Mouse (Mus musculus) lung, postnatal 0 days (tissue): ENCODE results near the gene Gria1. TPM values are rescaled to one million over a fixed set of nuclear protein-coding genes. Genes with fewer than 3 reads are reported as not detected.

Source experiments
- ATAC-seq: fragments of 200-750 bp; cut with Nextera tagmentation; 2 replicates; pipeline ENCODE4 v1.8.0; 2017; ENCODE audit warnings: moderate library complexity
- DNase-seq: peaks from one replicate; pipeline ENCODE4 v3.0.0-alpha.2; 2016; ENCODE audit warnings: low spot score
- H3K27ac ChIP-seq: fragments of 300-500 bp; sonication (generic); 2 replicates; pipeline ENCODE4 v1.5.1; 2014; ENCODE audit warnings: antibody characterized with exemption, mild to moderate bottlenecking, low read length, mixed read lengths
- H3K27me3 ChIP-seq: fragments of 300-500 bp; sonication (generic); replicated peaks from 2 replicates; pipeline ENCODE4 v1.6.1; 2014; ENCODE audit warnings: low read length, mixed read lengths; ENCODE audit not compliant: insufficient read depth
- H3K36me3 ChIP-seq: fragments of 300-500 bp; sonication (generic); 2 replicates; pipeline ENCODE4 v1.6.1; 2014; ENCODE audit warnings: low read length, mixed read lengths; ENCODE audit not compliant: insufficient read depth
- H3K4me1 ChIP-seq: fragments of 300-500 bp; sonication (generic); 2 replicates; pipeline ENCODE4 v1.6.1; 2014; ENCODE audit warnings: antibody characterized with exemption, low read depth, low read length, mixed read lengths; ENCODE audit not compliant: insufficient read depth
- H3K4me2 ChIP-seq: fragments of 300-500 bp; sonication (generic); replicated peaks from 2 replicates; pipeline ENCODE4 v1.6.1; 2014; ENCODE audit warnings: low read depth, mild to moderate bottlenecking, low read length, moderate library complexity, mixed read lengths
- H3K4me3 ChIP-seq: fragments of 300-500 bp; sonication (generic); 2 replicates; pipeline ENCODE4 v1.5.1; 2014; ENCODE audit warnings: low read depth, low read length
- H3K9ac ChIP-seq: fragments of 300-500 bp; sonication (generic); replicated peaks from 2 replicates; pipeline ENCODE4 v1.6.1; 2014; ENCODE audit warnings: low read depth, mild to moderate bottlenecking
- H3K9me3 ChIP-seq: fragments of 300-500 bp; sonication (generic); 2 replicates; pipeline ENCODE4 v1.6.1; 2016; ENCODE audit warnings: low read length, mixed read lengths
- CTCF ChIP-seq: IDR thresholded peaks from 2 replicates; pipeline ENCODE4 v1.5.1; 2016; ENCODE audit warnings: antibody characterized with exemption, mild to moderate bottlenecking
- EP300 ChIP-seq: IDR thresholded peaks from 2 replicates; pipeline ENCODE4 v1.6.1; 2016; ENCODE audit warnings: antibody characterized with exemption, mild to moderate bottlenecking, control low read depth
- WGBS: fragments of 180-500 bp; shearing (Covaris S2); extraction: QIAGEN DNeasy Blood & Tissue Kit; methylation state at CpG from one replicate; pipeline ENCODE4 v1.1.7; 2014; 5-methylcytosine and 5-hydroxymethylcytosine counted together
- polyA plus RNA-seq: library from polyadenylated mRNA; unstranded; fragments of >200 nt; fragmentation: Nextera tagmentation; extraction: Ambion mirVana; gene quantifications from 2 replicates; pipeline ENCODE4 v1.2.1, GENCODE M21; 2015

Gene Gria1
- 1.2 TPM in 2 replicates for polyA plus RNA-seq

- no peak within 1 kb of the TSS for H3K27ac ChIP-seq
- no peaks in the 10 kb centered on the region for H3K4me1 ChIP-seq
- no peaks in the 10 kb centered on the region for H3K27me3 ChIP-seq
- 46% methylated on average over 6 of the region's 6 CpGs for WGBS
- no peak within 1 kb of the TSS for H3K4me3 ChIP-seq
- peak within 1 kb of the TSS; percentile 19; the same call in 1 of the 2 replicates for H3K4me2 ChIP-seq
- H3K9me3 ChIP-seq: no peaks in the 10 kb centered on the region
- ATAC-seq (no peak), DNase-seq (no peak)
- no peaks in the 10 kb centered on the region for H3K36me3 ChIP-seq
- TF ChIP-seq EP300: no peak
- TF ChIP-seq CTCF: no peak
- no peak within 1 kb of the TSS for H3K9ac ChIP-seq
Observed at GRCm38 (mm10) chr11:57011024-57011690, at the start of gene Gria1. Gria1 (plus strand) TSS chr11:57011387.

GRCm38 (mm10) chr11:56961751-56962150 is 49.4 kb upstream of the Gria1 start:
- 88% methylated on average over 3 of the region's 3 CpGs for WGBS
- Histone ChIP-seq H3K36me3 (no peaks in the 10 kb centered on the region), H3K4me3 (no peak overlapping the region), H3K9me3 (no peaks in the 10 kb centered on the region), H3K27ac (no peak overlapping the region), H3K27me3 (no peaks in the 10 kb centered on the region), H3K9ac (no peak overlapping the region), H3K4me1 (no peaks in the 10 kb centered on the region), H3K4me2 (no peak overlapping the region)
- TF ChIP-seq CTCF (no peak), EP300 (no peak)
- ATAC-seq (no peak), DNase-seq (no peak)

GRCm38 (mm10) chr11:56972814-56973213 is 38.4 kb upstream of the Gria1 start:
- Histone ChIP-seq H3K4me1 (no peaks in the 10 kb centered on the region), H3K9ac (no peak overlapping the region), H3K4me2 (no peak overlapping the region)

GRCm38 (mm10) chr11:56984321-56985000 is 26.7 kb upstream of the Gria1 start:
- no peaks in the 10 kb centered on the region for H3K9me3 ChIP-seq
- H3K27me3 ChIP-seq: no peaks in the 10 kb centered on the region
- H3K4me1 ChIP-seq: no peaks in the 10 kb centered on the region
- no peak overlapping the region for H3K4me2 ChIP-seq
- 83% methylated on average over 3 of the region's 3 CpGs for WGBS
- TF ChIP-seq CTCF: no peak
- TF ChIP-seq EP300: no peak
- H3K36me3 ChIP-seq: no peaks in the 10 kb centered on the region
- DNase-seq (no peak), ATAC-seq (no peak)
- H3K4me3 ChIP-seq: no peak overlapping the region
- H3K9ac ChIP-seq: no peak overlapping the region
- no peak overlapping the region for H3K27ac ChIP-seq

More at GRCm38 (mm10) chr11:56972814-56973213, 38.4 kb upstream of the Gria1 start:
- Histone ChIP-seq H3K27ac (no peak overlapping the region), H3K27me3 (no peaks in the 10 kb centered on the region), H3K36me3 (no peaks in the 10 kb centered on the region), H3K4me3 (no peak overlapping the region), H3K9me3 (no peaks in the 10 kb centered on the region)
- DNase-seq (peak; percentile 54), ATAC-seq (peak; percentile 48; the same call in 1 of the 2 replicates)
- WGBS: 54% methylated on average over 1 of the region's 1 CpGs
- no peak for TF ChIP-seq EP300
- TF ChIP-seq CTCF: no peak

GRCm38 (mm10) chr11:56985457-56985856 is 25.7 kb upstream of the Gria1 start:
- DNase-seq: peak; percentile 24
- no peak for ATAC-seq
- Histone ChIP-seq H3K9me3 (no peaks in the 10 kb centered on the region), H3K36me3 (no peaks in the 10 kb centered on the region), H3K4me3 (no peak overlapping the region), H3K27ac (no peak overlapping the region), H3K4me2 (no peak overlapping the region), H3K4me1 (no peaks in the 10 kb centered on the region), H3K27me3 (no peaks in the 10 kb centered on the region), H3K9ac (no peak overlapping the region)
- TF ChIP-seq EP300 (no peak), CTCF (no peak)
- WGBS: 30% methylated on average over 4 of the region's 4 CpGs

- no peak for TF ChIP-seq EP300
- no peak for TF ChIP-seq CTCF
- no peak overlapping the region for H3K9ac ChIP-seq
- H3K9me3 ChIP-seq: no peaks in the 10 kb centered on the region
- H3K4me2 ChIP-seq: no peak overlapping the region
- 36% methylated on average over 3 of the region's 3 CpGs for WGBS
- H3K4me3 ChIP-seq: no peak overlapping the region
- DNase-seq: no peak
- no peak overlapping the region for H3K27ac ChIP-seq
- no peaks in the 10 kb centered on the region for H3K4me1 ChIP-seq
- H3K36me3 ChIP-seq: no peaks in the 10 kb centered on the region
- ATAC-seq: no peak
- no peaks in the 10 kb centered on the region for H3K27me3 ChIP-seq
Observed at GRCm38 (mm10) chr11:56999601-57000001, 11.6 kb upstream of the Gria1 start.
